Mouse (Mus musculus): ENCODE measurements around the gene Krtap29-1.
A peak's percentile ranks its signal among the peaks of the same experiment; 100 is the strongest.

The Krtap29-1 gene

GRCm38 (mm10) chr11:99978953-99979352, at the start of gene Krtap29-1:
TSS of gene Krtap29-1 (minus strand) at chr11:99979053.
- DNase-seq (ENCODE audit: low read depth), result no peak

GRCm38 (mm10) chr11:100021438-100021837, 42.6 kb upstream of the Krtap29-1 start:
- no peak for DNase-seq (ENCODE audit: low read depth)

GRCm38 (mm10) chr11:100019466-100019865, 40.6 kb upstream of the Krtap29-1 start:
- no peak for DNase-seq (ENCODE audit: low read depth)

- no peak for DNase-seq (ENCODE audit: low read depth)
Observed at GRCm38 (mm10) chr11:100016112-100016511, 37.3 kb upstream of the Krtap29-1 start, which contains the start of gene Krt33a. TSS of gene Krt33a (minus strand) at chr11:100016212.

- no peak for DNase-seq (ENCODE audit: low read depth)
Observed at GRCm38 (mm10) chr11:100013691-100014171, 34.9 kb upstream of the Krtap29-1 start.

- no peak for DNase-seq (ENCODE audit: low read depth)
Observed at GRCm38 (mm10) chr11:100010682-100011081, 31.8 kb upstream of the Krtap29-1 start.

GRCm38 (mm10) chr11:100008336-100008735, 29.5 kb upstream of the Krtap29-1 start:
- DNase-seq (ENCODE audit: low read depth), result no peak

- peak; percentile 1 for DNase-seq (ENCODE audit: low read depth)
Observed at GRCm38 (mm10) chr11:100006624-100007023, 27.8 kb upstream of the Krtap29-1 start.

GRCm38 (mm10) chr11:100005905-100006304, 27.1 kb upstream of the Krtap29-1 start:
- DNase-seq (ENCODE audit: low read depth), result no peak

GRCm38 (mm10) chr11:100004846-100005245, 26.0 kb upstream of the Krtap29-1 start:
- peak; percentile 10 for DNase-seq (ENCODE audit: low read depth)

GRCm38 (mm10) chr11:99999091-99999490, 20.2 kb upstream of the Krtap29-1 start:
- DNase-seq (ENCODE audit: low read depth), result no peak

GRCm38 (mm10) chr11:99994384-99994661, 15.5 kb upstream of the Krtap29-1 start:
- no peak for DNase-seq (ENCODE audit: low read depth)

GRCm38 (mm10) chr11:99993620-99994383, 14.9 kb upstream of the Krtap29-1 start, which contains the start of gene Krtap17-1:
TSS of gene Krtap17-1 (minus strand) at chr11:99993994.
- DNase-seq (ENCODE audit: low read depth), result no peak

- DNase-seq (ENCODE audit: low read depth), result no peak
Observed at GRCm38 (mm10) chr11:99990571-99990970, 11.7 kb upstream of the Krtap29-1 start.

- DNase-seq (ENCODE audit: low read depth), result no peak
Observed at GRCm38 (mm10) chr11:99989881-99990405, 11.1 kb upstream of the Krtap29-1 start.

GRCm38 (mm10) chr11:99988530-99988929, 9.7 kb upstream of the Krtap29-1 start:
- no peak for DNase-seq (ENCODE audit: low read depth)

- DNase-seq (ENCODE audit: low read depth), result no peak
Observed at GRCm38 (mm10) chr11:99986180-99986647, 7.4 kb upstream of the Krtap29-1 start, which contains the start of gene Krtap16-1. TSS of gene Krtap16-1 (minus strand) at chr11:99986597.

GRCm38 (mm10) chr11:99985291-99986092, 6.6 kb upstream of the Krtap29-1 start:
- DNase-seq (ENCODE audit: low read depth), result no peak

GRCm38 (mm10) chr11:99983442-99983841, 4.6 kb upstream of the Krtap29-1 start:
- no peak for DNase-seq (ENCODE audit: low read depth)

GRCm38 (mm10) chr11:99982731-99983130, 3.9 kb upstream of the Krtap29-1 start:
- DNase-seq (ENCODE audit: low read depth), result no peak

- DNase-seq (ENCODE audit: low read depth), result no peak
Observed at GRCm38 (mm10) chr11:99965961-99966360, 12.9 kb downstream of the Krtap29-1 start.

GRCm38 (mm10) chr11:99964213-99964612, 14.6 kb downstream of the Krtap29-1 start:
- no peak for DNase-seq (ENCODE audit: low read depth)

- DNase-seq (ENCODE audit: low read depth), result no peak
Observed at GRCm38 (mm10) chr11:99948175-99948574, 30.7 kb downstream of the Krtap29-1 start, which contains the start of gene Krtap9-5. TSS of gene Krtap9-5 (plus strand) at chr11:99948475.

Data from c-Kit-positive CD71-positive TER-119-negative erythroid progenitor cells, embryonic 14.5 days (primary cell).